Mouse (Mus musculus): ENCODE measurements around the gene Zfp639.

GRCm38 (mm10) chr3:32479961-32480360, 30.1 kb upstream of the Zfp639 start:
- TF ChIP-seq CTCF (IDR thresholded peaks at IDR 0.05; ENCODE audit: borderline replicate concordance, insufficient read depth, low read length): no peak
- TF ChIP-seq POLR2A (IDR thresholded peaks at IDR 0.05; ENCODE audit: low read depth, low read length): no peak

Measured in embryonic fibroblast, embryonic 13.5 days (primary cell).